Mouse (Mus musculus): ENCODE results near the gene Rad23a. TPM values are rescaled to one million over a fixed set of nuclear protein-coding genes. Genes with fewer than 3 reads are reported as not detected.

Gene Rad23a
- polyA plus RNA-seq, 1 experiment, result 47.5 TPM

GRCm38 (mm10) chr8:84810896-84811295, 29.6 kb downstream of the Rad23a start:
- Histone ChIP-seq H3K27me3 (ENCODE audit: control insufficient read depth, insufficient read depth, low read length) (peaks cover 5% of the 10 kb centered on the region; the same call in 1 of the 2 replicates), H3K27ac (ENCODE audit: insufficient read depth, low read depth, low read length) (no peak overlapping the region), H3K36me3 (ENCODE audit: control insufficient read depth, insufficient read depth, low read length) (no peaks in the 10 kb centered on the region), H3K4me3 (ENCODE audit: low read depth, low read length) (peak overlapping the region; percentile 39), H3K4me1 (ENCODE audit: control insufficient read depth, insufficient read depth, insufficient read length, low read length) (no peaks in the 10 kb centered on the region; the same call in 1 of the 2 replicates)
- no peak for TF ChIP-seq POLR2A (IDR thresholded peaks at IDR 0.05; ENCODE audit: low read depth, low read length)
- peak; percentile 70; the same call in 1 of the 2 replicates for TF ChIP-seq CTCF (IDR thresholded peaks at IDR 0.05; ENCODE audit: extremely low read depth, insufficient read length, insufficient replicate concordance, low read depth, low read length)
- under 1% methylated on average over 32 of the region's 32 CpGs for WGBS

- Histone ChIP-seq H3K27ac (ENCODE audit: insufficient read depth, low read depth, low read length) (no peak overlapping the region), H3K4me3 (ENCODE audit: low read depth, low read length) (no peak overlapping the region), H3K4me1 (ENCODE audit: control insufficient read depth, insufficient read depth, insufficient read length, low read length) (no peaks in the 10 kb centered on the region), H3K27me3 (ENCODE audit: control insufficient read depth, insufficient read depth, low read length) (peaks cover 5% of the 10 kb centered on the region; the same call in 1 of the 2 replicates), H3K36me3 (ENCODE audit: control insufficient read depth, insufficient read depth, low read length) (no peaks in the 10 kb centered on the region)
- TF ChIP-seq POLR2A (IDR thresholded peaks at IDR 0.05; ENCODE audit: low read depth, low read length) (no peak), CTCF (IDR thresholded peaks at IDR 0.05; ENCODE audit: extremely low read depth, insufficient read length, insufficient replicate concordance, low read depth, low read length) (no peak)
- WGBS, result 84% methylated on average over 5 of the region's 5 CpGs
Observed at GRCm38 (mm10) chr8:84809941-84810280, 30.6 kb downstream of the Rad23a start.

GRCm38 (mm10) chr8:84809109-84809940, 31.1 kb downstream of the Rad23a start:
- Histone ChIP-seq H3K4me1 (ENCODE audit: control insufficient read depth, insufficient read depth, insufficient read length, low read length) (no peaks in the 10 kb centered on the region), H3K27ac (ENCODE audit: insufficient read depth, low read depth, low read length) (no peak overlapping the region), H3K27me3 (ENCODE audit: control insufficient read depth, insufficient read depth, low read length) (peaks cover 5% of the 10 kb centered on the region; the same call in 1 of the 2 replicates), H3K36me3 (ENCODE audit: control insufficient read depth, insufficient read depth, low read length) (no peaks in the 10 kb centered on the region), H3K4me3 (ENCODE audit: low read depth, low read length) (no peak overlapping the region)
- no peak for TF ChIP-seq CTCF (IDR thresholded peaks at IDR 0.05; ENCODE audit: extremely low read depth, insufficient read length, insufficient replicate concordance, low read depth, low read length)
- no peak for TF ChIP-seq POLR2A (IDR thresholded peaks at IDR 0.05; ENCODE audit: low read depth, low read length)
- 78% methylated on average over 12 of the region's 12 CpGs for WGBS

- H3K4me3 ChIP-seq (ENCODE audit: low read depth, low read length), result no peak overlapping the region
- no peaks in the 10 kb centered on the region for H3K36me3 ChIP-seq (ENCODE audit: control insufficient read depth, insufficient read depth, low read length)
- no peaks in the 10 kb centered on the region; the same call in 1 of the 2 replicates for H3K4me1 ChIP-seq (ENCODE audit: control insufficient read depth, insufficient read depth, insufficient read length, low read length)
- no peak for TF ChIP-seq POLR2A (IDR thresholded peaks at IDR 0.05; ENCODE audit: low read depth, low read length)
- no peak for TF ChIP-seq CTCF (IDR thresholded peaks at IDR 0.05; ENCODE audit: extremely low read depth, insufficient read length, insufficient replicate concordance, low read depth, low read length)
- 0 out of 2 replicates have a peak, but pooled peaks cover 1% of the 10 kb centered on the region for H3K27me3 ChIP-seq (ENCODE audit: control insufficient read depth, insufficient read depth, low read length)
- no peak overlapping the region for H3K27ac ChIP-seq (ENCODE audit: insufficient read depth, low read depth, low read length)
- 94% methylated on average over 5 of the region's 5 CpGs for WGBS
Observed at GRCm38 (mm10) chr8:84806031-84806430, 34.4 kb downstream of the Rad23a start.

- TF ChIP-seq CTCF (IDR thresholded peaks at IDR 0.05; ENCODE audit: extremely low read depth, insufficient read length, insufficient replicate concordance, low read depth, low read length), result no peak
- no peak for TF ChIP-seq POLR2A (IDR thresholded peaks at IDR 0.05; ENCODE audit: low read depth, low read length)
- Histone ChIP-seq H3K4me1 (ENCODE audit: control insufficient read depth, insufficient read depth, insufficient read length, low read length) (peaks cover 4% of the 10 kb centered on the region), H3K4me3 (ENCODE audit: low read depth, low read length) (peak within 1 kb of the TSS; percentile 77), H3K36me3 (ENCODE audit: control insufficient read depth, insufficient read depth, low read length) (no peaks in the 10 kb centered on the region), H3K27me3 (ENCODE audit: control insufficient read depth, insufficient read depth, low read length) (no peaks in the 10 kb centered on the region), H3K27ac (ENCODE audit: insufficient read depth, low read depth, low read length) (peak within 1 kb of the TSS; percentile 9; the same call in 1 of the 2 replicates)
- 16% methylated on average over 118 of the region's 125 CpGs for WGBS
Observed at GRCm38 (mm10) chr8:84799999-84800831, 40.2 kb downstream of the Rad23a start, which contains the start of gene Nfix. Gene Nfix (minus strand): TSS chr8:84800344.

- H3K4me3 ChIP-seq (ENCODE audit: low read depth, low read length), result peak overlapping the region; percentile 76
- no peaks in the 10 kb centered on the region for H3K27me3 ChIP-seq (ENCODE audit: control insufficient read depth, insufficient read depth, low read length)
- peak overlapping the region; percentile 9; the same call in 1 of the 2 replicates for H3K27ac ChIP-seq (ENCODE audit: insufficient read depth, low read depth, low read length)
- H3K4me1 ChIP-seq (ENCODE audit: control insufficient read depth, insufficient read depth, insufficient read length, low read length), result peaks cover 7% of the 10 kb centered on the region
- H3K36me3 ChIP-seq (ENCODE audit: control insufficient read depth, insufficient read depth, low read length), result no peaks in the 10 kb centered on the region
- 2% methylated on average over 81 of the region's 108 CpGs for WGBS
- TF ChIP-seq POLR2A (IDR thresholded peaks at IDR 0.05; ENCODE audit: low read depth, low read length) (no peak), CTCF (IDR thresholded peaks at IDR 0.05; ENCODE audit: extremely low read depth, insufficient read length, insufficient replicate concordance, low read depth, low read length) (no peak)
Observed at GRCm38 (mm10) chr8:84799136-84799931, 41.1 kb downstream of the Rad23a start.
